Mouse (Mus musculus) intestine, embryonic 16.5 days (tissue): ENCODE measurements around the gene Gon7. TPM values are rescaled to one million over a fixed set of nuclear protein-coding genes. Genes with fewer than 3 reads are reported as not detected.
A peak's percentile ranks its signal among the peaks of the same experiment; 100 is the strongest.

Experiments used
- ATAC-seq: fragments of 200-750 bp; cut with Nextera tagmentation; 2 replicates; pipeline ENCODE4 v1.8.0; 2017; ENCODE audit warnings: moderate TSS enrichment, moderate library complexity
- H3K27ac ChIP-seq: fragments of 300-500 bp; sonication (generic); 2 replicates; pipeline ENCODE4 v1.5.1; 2014; ENCODE audit warnings: mild to moderate bottlenecking, low read length
- H3K27me3 ChIP-seq: fragments of 300-500 bp; sonication (generic); replicated peaks from 2 replicates; pipeline ENCODE4 v1.6.1; 2014; ENCODE audit warnings: low read length, control low read depth, mixed read lengths; ENCODE audit not compliant: control insufficient read depth, insufficient read depth
- H3K36me3 ChIP-seq: fragments of 300-500 bp; sonication (generic); 2 replicates; pipeline ENCODE4 v1.6.1; 2014; ENCODE audit warnings: low read length, control low read depth; ENCODE audit not compliant: control insufficient read depth, insufficient read depth
- H3K4me1 ChIP-seq: fragments of 300-500 bp; sonication (generic); 2 replicates; pipeline ENCODE4 v1.6.1; 2014; ENCODE audit warnings: low read length, control low read depth, mixed read lengths; ENCODE audit not compliant: control insufficient read depth, insufficient read depth
- H3K4me2 ChIP-seq: fragments of 300-500 bp; sonication (generic); 2 replicates; pipeline ENCODE4 v1.6.1; 2014; ENCODE audit warnings: low read depth, low read length, control low read depth
- H3K4me3 ChIP-seq: fragments of 300-500 bp; sonication (generic); 2 replicates; pipeline ENCODE4 v1.5.1; 2014; ENCODE audit warnings: mild to moderate bottlenecking, low read length
- H3K9ac ChIP-seq: fragments of 300-500 bp; sonication (generic); 2 replicates; pipeline ENCODE4 v1.6.1; 2014; ENCODE audit warnings: low read depth, low read length
- H3K9me3 ChIP-seq: fragments of 300-500 bp; sonication (generic); 2 replicates; pipeline ENCODE4 v1.6.1; 2016; ENCODE audit warnings: low read length, control low read depth; ENCODE audit not compliant: control insufficient read depth
- WGBS: fragments of 180-500 bp; shearing (Covaris S2); extraction: QIAGEN DNeasy Blood & Tissue Kit; methylation state at CpG from one replicate; pipeline ENCODE4 v1.1.7; 2014; 5-methylcytosine and 5-hydroxymethylcytosine counted together
- polyA plus RNA-seq: library from polyadenylated mRNA; unstranded; fragments of >200 nt; fragmentation: Nextera tagmentation; extraction: Ambion mirVana; gene quantifications from 2 replicates; pipeline ENCODE4 v1.2.1, GENCODE M21; 2015

The Gon7 gene
- 26.7 and 30.0 TPM in 2 replicates for polyA plus RNA-seq

GRCm38 (mm10) chr12:102757689-102758402 lies at the start of gene Gon7, which contains the start of the genes Gm28051 and Ubr7:
Gene Gon7 (minus strand): TSS chr12:102757803.
Gene Gm28051 (minus strand): TSS chr12:102757765.
Gene Ubr7 (plus strand): TSS chr12:102757967.
- under 1% methylated on average over 71 of the region's 73 CpGs for WGBS
- Histone ChIP-seq H3K4me3 (peak within 1 kb of the TSS; percentile 70), H3K9me3 (no peaks in the 10 kb centered on the region), H3K27me3 (no peaks in the 10 kb centered on the region), H3K27ac (peak within 1 kb of the TSS; percentile 94), H3K4me1 (peaks cover 11% of the 10 kb centered on the region), H3K9ac (peak within 1 kb of the TSS; percentile 80), H3K36me3 (0 out of 2 replicates have a peak, but pooled peaks cover 7% of the 10 kb centered on the region), H3K4me2 (peak within 1 kb of the TSS; percentile 85)
- peak; percentile 98 for ATAC-seq

DNA sequence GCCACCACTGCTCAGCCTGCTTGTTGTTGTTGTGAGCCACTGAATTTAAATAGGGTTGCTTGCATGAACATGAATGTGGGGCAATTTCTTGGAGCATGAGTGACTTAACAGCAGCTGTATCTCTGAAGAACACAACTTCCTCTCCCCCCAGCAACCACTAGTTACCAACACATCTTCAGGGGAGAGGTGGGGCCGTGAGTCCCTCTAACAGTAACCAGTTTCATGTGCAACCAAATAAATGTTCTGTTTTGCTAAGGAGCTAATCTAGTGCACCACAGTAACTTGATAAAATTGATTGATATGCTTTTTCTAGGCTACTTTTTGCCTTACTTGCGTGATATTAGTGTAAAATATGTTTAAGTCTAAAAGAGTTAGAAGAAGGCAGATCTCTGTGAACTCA lies 41.9 kb upstream of the Gon7 start:
- H3K4me1 ChIP-seq, result no peaks in the 10 kb centered on the region
- no peaks in the 10 kb centered on the region for H3K36me3 ChIP-seq
- no peak for ATAC-seq
- 92% methylated on average over 2 of the region's 2 CpGs for WGBS
- no peaks in the 10 kb centered on the region for H3K27me3 ChIP-seq
- no peak overlapping the region for H3K27ac ChIP-seq
- no peak overlapping the region for H3K9ac ChIP-seq
- no peak overlapping the region for H3K4me3 ChIP-seq
- no peak overlapping the region for H3K4me2 ChIP-seq
- H3K9me3 ChIP-seq, result no peaks in the 10 kb centered on the region

GRCm38 (mm10) chr12:102787927-102788326 lies 30.3 kb upstream of the Gon7 start:
- no peaks in the 10 kb centered on the region for H3K4me1 ChIP-seq
- WGBS, result 80% methylated on average over 7 of the region's 7 CpGs
- peak; percentile 42; the same call in 1 of the 2 replicates for ATAC-seq
- H3K9ac ChIP-seq, result no peak overlapping the region
- H3K9me3 ChIP-seq, result no peaks in the 10 kb centered on the region
- H3K27me3 ChIP-seq, result no peaks in the 10 kb centered on the region
- no peak overlapping the region for H3K4me2 ChIP-seq
- H3K4me3 ChIP-seq, result no peak overlapping the region
- H3K27ac ChIP-seq, result no peak overlapping the region
- H3K36me3 ChIP-seq, result peaks cover 15% of the 10 kb centered on the region; the same call in 1 of the 2 replicates

GRCm38 (mm10) chr12:102785593-102785985 lies 28.0 kb upstream of the Gon7 start:
- WGBS, result 82% methylated on average over 5 of the region's 5 CpGs
- no peaks in the 10 kb centered on the region for H3K27me3 ChIP-seq
- no peak overlapping the region for H3K27ac ChIP-seq
- H3K9me3 ChIP-seq, result no peaks in the 10 kb centered on the region
- no peak overlapping the region for H3K9ac ChIP-seq
- H3K4me1 ChIP-seq, result no peaks in the 10 kb centered on the region
- no peak overlapping the region for H3K4me3 ChIP-seq
- H3K4me2 ChIP-seq, result no peak overlapping the region
- peaks cover 14% of the 10 kb centered on the region; the same call in 1 of the 2 replicates for H3K36me3 ChIP-seq
- ATAC-seq, result no peak

DNA sequence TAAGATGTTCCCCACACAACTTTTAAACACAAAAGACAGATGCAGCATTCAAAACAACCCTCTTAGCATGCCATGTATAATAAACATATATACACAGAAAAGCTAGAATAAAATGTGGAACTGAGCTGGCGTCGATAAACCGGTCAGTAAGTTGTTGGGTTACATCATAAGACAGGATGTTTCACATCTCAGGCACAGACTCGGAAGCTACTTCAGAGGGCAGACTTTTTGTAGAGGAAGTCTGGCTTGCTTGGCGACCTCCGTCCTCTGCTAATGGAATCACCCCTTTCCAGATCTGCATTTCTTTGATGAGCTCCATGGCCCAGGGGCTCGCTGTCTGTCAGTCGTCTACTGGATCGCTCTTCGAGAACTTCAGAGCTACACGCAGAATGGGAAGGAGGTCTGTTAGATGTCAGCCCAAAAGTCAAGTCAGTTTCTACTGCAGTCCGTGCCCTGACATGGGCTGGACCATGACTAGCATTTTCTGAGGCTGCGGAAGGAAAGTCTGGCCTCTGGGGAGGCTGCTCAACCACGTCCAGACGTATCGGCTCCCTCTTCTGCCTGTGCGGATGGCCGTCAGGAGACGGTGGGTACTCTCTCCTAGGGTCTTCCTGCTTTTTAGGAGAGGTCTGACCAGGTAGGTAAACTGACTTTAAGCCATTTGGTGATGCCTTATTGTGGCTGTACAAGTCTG lies 27.4 kb upstream of the Gon7 start:
- Histone ChIP-seq H3K27me3 (no peaks in the 10 kb centered on the region), H3K36me3 (peaks cover 10% of the 10 kb centered on the region; the same call in 1 of the 2 replicates), H3K4me1 (no peaks in the 10 kb centered on the region), H3K9ac (no peak overlapping the region), H3K27ac (no peak overlapping the region), H3K4me2 (no peak overlapping the region), H3K9me3 (no peaks in the 10 kb centered on the region), H3K4me3 (no peak overlapping the region)
- no peak for ATAC-seq
- 84% methylated on average over 19 of the region's 19 CpGs for WGBS

GRCm38 (mm10) chr12:102782841-102783240 lies 25.2 kb upstream of the Gon7 start:
- Histone ChIP-seq H3K27me3 (no peaks in the 10 kb centered on the region), H3K36me3 (peaks cover 6% of the 10 kb centered on the region; the same call in 1 of the 2 replicates)

GRCm38 (mm10) chr12:102779452-102779851 lies 21.8 kb upstream of the Gon7 start:
- peak; percentile 66; the same call in 1 of the 2 replicates for ATAC-seq
- no peak overlapping the region for H3K9ac ChIP-seq
- no peak overlapping the region for H3K4me3 ChIP-seq
- H3K36me3 ChIP-seq, result peaks cover 8% of the 10 kb centered on the region; the same call in 1 of the 2 replicates
- no peaks in the 10 kb centered on the region for H3K27me3 ChIP-seq
- H3K27ac ChIP-seq, result no peak overlapping the region
- H3K9me3 ChIP-seq, result no peaks in the 10 kb centered on the region
- 43% methylated on average over 3 of the region's 3 CpGs for WGBS
- no peak overlapping the region for H3K4me2 ChIP-seq
- H3K4me1 ChIP-seq, result no peaks in the 10 kb centered on the region

More at GRCm38 (mm10) chr12:102782841-102783240, 25.2 kb upstream of the Gon7 start:
- Histone ChIP-seq H3K9me3 (no peaks in the 10 kb centered on the region), H3K27ac (no peak overlapping the region), H3K4me2 (no peak overlapping the region), H3K9ac (no peak overlapping the region), H3K4me1 (no peaks in the 10 kb centered on the region), H3K4me3 (no peak overlapping the region)
- ATAC-seq, result no peak
- 92% methylated on average over 5 of the region's 5 CpGs for WGBS

- ATAC-seq, result no peak
- H3K4me1 ChIP-seq, result no peaks in the 10 kb centered on the region
- 84% methylated on average over 5 of the region's 5 CpGs for WGBS
- peaks cover 8% of the 10 kb centered on the region; the same call in 1 of the 2 replicates for H3K36me3 ChIP-seq
- H3K27ac ChIP-seq, result no peak overlapping the region
- no peak overlapping the region for H3K4me3 ChIP-seq
- H3K4me2 ChIP-seq, result no peak overlapping the region
- H3K9ac ChIP-seq, result no peak overlapping the region
- no peaks in the 10 kb centered on the region for H3K27me3 ChIP-seq
- H3K9me3 ChIP-seq, result no peaks in the 10 kb centered on the region
Measured at GRCm38 (mm10) chr12:102778151-102778550, 20.5 kb upstream of the Gon7 start.

- H3K4me2 ChIP-seq, result no peak overlapping the region
- WGBS, result 95% methylated on average over 14 of the region's 14 CpGs
- no peak overlapping the region for H3K9ac ChIP-seq
- H3K9me3 ChIP-seq, result no peaks in the 10 kb centered on the region; the same call in 1 of the 2 replicates
- H3K4me1 ChIP-seq, result no peaks in the 10 kb centered on the region
- H3K27me3 ChIP-seq, result no peaks in the 10 kb centered on the region
- ATAC-seq, result no peak
- H3K4me3 ChIP-seq, result no peak overlapping the region
- peaks cover 17% of the 10 kb centered on the region for H3K36me3 ChIP-seq
- H3K27ac ChIP-seq, result no peak overlapping the region
Measured at GRCm38 (mm10) chr12:102776035-102776434, 18.4 kb upstream of the Gon7 start.
